Mouse (Mus musculus) urinary bladder, postnatal 36 days (tissue): Measurements from ENCODE around the gene Bicdl2.

ENCODE experiments used
- DNase-seq, 2 experiments: peaks; one replicate each; pipeline ENCODE4 v3.0.0; 2022; ENCODE audit warnings: low spot score in 2 of 2, mixed read lengths in 1 of 2

Gene Bicdl2

GRCm38 (mm10) chr17:23660117-23660875, at the start of gene Bicdl2:
TSS of gene Bicdl2 (plus strand) at chr17:23660506.
- DNase-seq: peak; percentile 72 to 78

GRCm38 (mm10) chr17:23617087-23617486, 43.2 kb upstream of the Bicdl2 start:
- DNase-seq: no peak

- DNase-seq: no peak
Measured at GRCm38 (mm10) chr17:23620351-23620750, 40.0 kb upstream of the Bicdl2 start.

- no peak for DNase-seq
Measured at GRCm38 (mm10) chr17:23627813-23628212, 32.5 kb upstream of the Bicdl2 start.

GRCm38 (mm10) chr17:23630195-23631020, 29.9 kb upstream of the Bicdl2 start:
- DNase-seq: peak; percentile 74 to 81

GRCm38 (mm10) chr17:23631241-23631640, 29.1 kb upstream of the Bicdl2 start:
- DNase-seq: no peak

GRCm38 (mm10) chr17:23644613-23645495, 15.5 kb upstream of the Bicdl2 start, which contains the start of gene Mmp25:
TSS of gene Mmp25 (minus strand) at chr17:23645277.
- DNase-seq: no peak

- DNase-seq: no peak
Measured at GRCm38 (mm10) chr17:23645894-23646293, 14.4 kb upstream of the Bicdl2 start.

GRCm38 (mm10) chr17:23651363-23651762, 8.9 kb upstream of the Bicdl2 start:
- no peak for DNase-seq

- DNase-seq: no peak
Measured at GRCm38 (mm10) chr17:23653324-23653723, 7.0 kb upstream of the Bicdl2 start.

- no peak for DNase-seq
Measured at GRCm38 (mm10) chr17:23654001-23654400, 6.3 kb upstream of the Bicdl2 start.

- DNase-seq: no peak
Measured at GRCm38 (mm10) chr17:23654410-23654809, 5.9 kb upstream of the Bicdl2 start.

- no peak for DNase-seq
Measured at GRCm38 (mm10) chr17:23658450-23658849, 1.9 kb upstream of the Bicdl2 start.

- peak in 1 of 2 experiments; percentile 23 for DNase-seq
Measured at GRCm38 (mm10) chr17:23660876-23661200, 532 bp downstream of the Bicdl2 start.

GRCm38 (mm10) chr17:23661526-23661925, 1.2 kb downstream of the Bicdl2 start:
- no peak for DNase-seq

- DNase-seq: no peak
Measured at GRCm38 (mm10) chr17:23664556-23665021, 4.3 kb downstream of the Bicdl2 start.

GRCm38 (mm10) chr17:23665511-23665910, 5.2 kb downstream of the Bicdl2 start:
- no peak for DNase-seq

- no peak for DNase-seq
Measured at GRCm38 (mm10) chr17:23670516-23671074, 10.3 kb downstream of the Bicdl2 start.

GRCm38 (mm10) chr17:23671519-23671918, 11.2 kb downstream of the Bicdl2 start:
- no peak for DNase-seq

- DNase-seq: no peak
Measured at GRCm38 (mm10) chr17:23672761-23673160, 12.5 kb downstream of the Bicdl2 start.

GRCm38 (mm10) chr17:23673424-23674073, 13.2 kb downstream of the Bicdl2 start, which contains the start of the genes Hcfc1r1 and Thoc6:
TSS of gene Hcfc1r1 (plus strand) at chr17:23673596.
TSS of gene Thoc6 (minus strand) at chr17:23673882.
- peak; percentile 86 to 90 for DNase-seq
